Mouse (Mus musculus) heart, embryonic 16.5 days (tissue): ENCODE measurements around the gene Krt24. TPM values are rescaled to one million over a fixed set of nuclear protein-coding genes. Genes with fewer than 3 reads are reported as not detected.

Experiments
- polyA plus RNA-seq: library from polyadenylated mRNA; unstranded; fragments of >200 nt; fragmentation: Nextera tagmentation; extraction: Ambion mirVana; gene quantifications from 2 replicates; pipeline ENCODE4 v1.2.1, GENCODE M21; 2015

The Krt24 gene
- polyA plus RNA-seq, 1 experiment from 2014 or later = not detected

Other genes with a start within 250 kb of the Krt24 start
- gene Igfbp4, start 244.0 kb downstream of the Krt24 start, polyA plus RNA-seq = 377 and 385 TPM in 2 replicates
- gene Tns4, start 196.0 kb downstream of the Krt24 start, polyA plus RNA-seq = 0.06 and 0.71 TPM in 2 replicates
- gene Ccr7, start 130.2 kb downstream of the Krt24 start, polyA plus RNA-seq = 0.69 and 1.5 TPM in 2 replicates
- gene Smarce1, start 54.2 kb downstream of the Krt24 start, polyA plus RNA-seq = 161 and 177 TPM in 2 replicates
- 3.2 and 4.5 TPM in 2 replicates for gene Krt222, start 41.2 kb downstream of the Krt24 start, polyA plus RNA-seq
- gene Krt25, start 37.7 kb upstream of the Krt24 start, polyA plus RNA-seq = 0.07 and 0.10 TPM in 2 replicates
- not detected in 2 replicates for gene Krt26, start 52.7 kb upstream of the Krt24 start, polyA plus RNA-seq
- not detected in 2 replicates for gene Krt27, start 65.8 kb upstream of the Krt24 start, polyA plus RNA-seq
- gene Krt28, start 89.6 kb upstream of the Krt24 start, polyA plus RNA-seq = 0.09 TPM in 1 of 2 replicates, not detected in the other
- gene Krt10, start 104.1 kb upstream of the Krt24 start, polyA plus RNA-seq = 13.2 and 14.1 TPM in 2 replicates
- 0.07 TPM in 1 of 2 replicates, not detected in the other for gene Krt12, start 137.0 kb upstream of the Krt24 start, polyA plus RNA-seq
- gene Krt20, start 152.9 kb upstream of the Krt24 start, polyA plus RNA-seq = 0.54 and 2.5 TPM in 2 replicates
- gene Krt23, start 207.9 kb upstream of the Krt24 start, polyA plus RNA-seq = 0.46 and 0.70 TPM in 2 replicates
- not detected in 2 replicates for gene Krt39, start 236.1 kb upstream of the Krt24 start, polyA plus RNA-seq